Mouse (Mus musculus): ENCODE results near the gene Pomp. TPM values are rescaled to one million over a fixed set of nuclear protein-coding genes. Genes with fewer than 3 reads are reported as not detected.
"Not testable (repeated sequence)": the region's sequence is repeated elsewhere in the genome, so short reads cannot be mapped to it uniquely, and the experiment has no call there.

Gene Pomp
- polyA plus RNA-seq, 1 experiment: 68.6 TPM

DNA sequence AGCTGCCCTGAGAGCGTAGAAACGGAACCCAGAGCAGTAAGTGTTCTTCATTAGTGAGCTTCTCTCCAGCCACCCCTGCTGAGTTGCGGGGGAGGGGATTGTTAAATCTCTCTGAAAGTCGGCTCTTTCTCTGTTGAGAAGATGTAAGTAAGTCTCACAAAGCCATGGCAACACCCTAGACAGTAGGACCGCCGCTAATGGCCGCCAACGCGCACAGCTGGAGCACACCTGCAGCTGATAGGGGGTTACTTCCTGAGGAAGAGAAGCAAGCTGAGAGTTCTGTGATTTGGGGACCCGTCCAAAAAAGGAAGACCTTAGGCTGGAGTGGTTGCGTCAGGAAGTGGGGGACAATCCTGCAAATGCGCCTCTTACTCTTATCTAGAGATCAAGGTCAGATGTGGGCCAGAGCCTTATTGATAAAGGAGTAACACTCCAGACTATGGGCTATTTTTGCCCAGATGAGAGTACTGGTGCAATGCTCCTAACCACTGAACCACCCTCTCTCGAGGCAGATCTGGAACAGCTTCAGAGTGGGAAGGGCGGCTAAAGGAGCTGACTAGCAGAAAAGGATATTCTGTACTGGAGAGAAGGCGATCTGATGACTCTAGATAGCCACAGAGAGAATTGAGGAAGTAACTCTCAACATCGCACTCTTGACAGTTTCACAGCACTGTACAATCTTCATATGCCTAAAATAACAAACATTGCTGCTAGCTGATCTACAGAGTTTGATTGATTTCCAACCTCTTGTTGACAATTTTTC, 35.4 kb downstream of the Pomp start:
- TF ChIP-seq POLR2A (IDR thresholded peaks at IDR 0.05; ENCODE audit: control insufficient read depth, extremely low read depth, insufficient read depth, low read length, poor library complexity): no peak
- no peak for TF ChIP-seq CTCF (IDR thresholded peaks at IDR 0.05; ENCODE audit: borderline replicate concordance, control insufficient read depth, extremely low read depth, insufficient read depth, low read length, poor library complexity)
- peaks cover 11% of the 10 kb centered on the region for H3K4me1 ChIP-seq (replicated peaks; ENCODE audit: control insufficient read depth, insufficient read depth, low read length)
- peak; percentile 47 for DNase-seq
- no peak overlapping the region for H3K27ac ChIP-seq (ENCODE audit: control insufficient read depth, insufficient read depth, low read length)
- H3K36me3 ChIP-seq (ENCODE audit: control insufficient read depth, insufficient read depth, low read length): no peaks in the 10 kb centered on the region
- H3K4me3 ChIP-seq (ENCODE audit: control insufficient read depth, insufficient read depth, low read length): peak overlapping the region; percentile 10; the same call in 1 of the 2 replicates
- no peaks in the 10 kb centered on the region for H3K27me3 ChIP-seq (ENCODE audit: control insufficient read depth, insufficient read depth, low read length)
- 5% methylated on average over 16 of the region's 16 CpGs for WGBS

DNA sequence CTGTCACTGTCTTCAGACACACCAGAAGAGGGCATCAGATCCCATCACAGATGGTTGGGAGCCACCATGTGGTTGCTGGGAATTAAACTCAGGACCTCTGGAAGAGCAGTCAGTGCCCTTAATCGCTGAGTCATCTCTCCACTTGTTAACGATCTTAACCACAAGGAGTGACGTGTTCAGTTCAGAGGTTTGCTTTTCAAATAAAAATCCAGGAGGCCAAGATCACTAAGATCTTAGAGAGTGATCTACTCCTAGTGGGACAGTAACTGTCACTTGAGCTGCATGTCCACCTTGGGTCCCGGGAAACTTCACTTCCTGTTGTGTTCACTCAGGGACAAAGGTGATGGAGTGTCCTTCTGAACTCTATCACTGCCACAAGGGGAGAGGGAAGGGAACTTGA, 36.2 kb downstream of the Pomp start:
- H3K27ac ChIP-seq (ENCODE audit: control insufficient read depth, insufficient read depth, low read length); DNase-seq; H3K4me3 ChIP-seq (ENCODE audit: control insufficient read depth, insufficient read depth, low read length); H3K36me3 ChIP-seq (ENCODE audit: control insufficient read depth, insufficient read depth, low read length); H3K27me3 ChIP-seq (ENCODE audit: control insufficient read depth, insufficient read depth, low read length): not testable (repeated sequence)
- H3K4me1 ChIP-seq (replicated peaks; ENCODE audit: control insufficient read depth, insufficient read depth, low read length): peaks cover 11% of the 10 kb centered on the region
- WGBS: 12% methylated on average over 4 of the region's 4 CpGs

DNA sequence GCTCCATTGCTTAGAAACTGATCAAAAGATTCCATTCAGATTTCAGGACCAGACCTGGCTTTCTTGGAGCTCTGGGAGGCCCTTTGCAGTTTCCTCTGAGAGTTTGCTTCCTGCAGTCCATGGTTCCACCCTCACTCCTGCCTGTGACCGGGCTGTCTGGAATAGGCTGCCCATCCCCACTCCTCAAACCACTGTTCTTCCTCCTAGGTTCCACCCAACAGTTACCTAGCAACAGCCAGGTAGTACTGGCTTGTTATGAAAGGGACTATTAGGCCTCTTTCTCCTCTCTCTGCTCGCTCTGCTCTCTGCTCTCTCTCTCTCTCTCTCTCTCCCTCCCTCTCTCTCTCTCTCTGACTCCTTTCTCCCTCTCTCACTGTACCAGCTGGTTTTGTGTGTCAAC, 38.0 kb downstream of the Pomp start:
- no peak overlapping the region for H3K27ac ChIP-seq (ENCODE audit: control insufficient read depth, insufficient read depth, low read length)
- H3K36me3 ChIP-seq (ENCODE audit: control insufficient read depth, insufficient read depth, low read length): no peaks in the 10 kb centered on the region
- H3K4me1 ChIP-seq (replicated peaks; ENCODE audit: control insufficient read depth, insufficient read depth, low read length): peaks cover 11% of the 10 kb centered on the region
- H3K27me3 ChIP-seq (ENCODE audit: control insufficient read depth, insufficient read depth, low read length): no peaks in the 10 kb centered on the region
- no peak for DNase-seq
- TF ChIP-seq CTCF (IDR thresholded peaks at IDR 0.05; ENCODE audit: borderline replicate concordance, control insufficient read depth, extremely low read depth, insufficient read depth, low read length, poor library complexity): no peak
- no peak for TF ChIP-seq POLR2A (IDR thresholded peaks at IDR 0.05; ENCODE audit: control insufficient read depth, extremely low read depth, insufficient read depth, low read length, poor library complexity)
- WGBS: 78% methylated on average over 2 of the region's 2 CpGs
- H3K4me3 ChIP-seq (ENCODE audit: control insufficient read depth, insufficient read depth, low read length): no peak overlapping the region

DNA sequence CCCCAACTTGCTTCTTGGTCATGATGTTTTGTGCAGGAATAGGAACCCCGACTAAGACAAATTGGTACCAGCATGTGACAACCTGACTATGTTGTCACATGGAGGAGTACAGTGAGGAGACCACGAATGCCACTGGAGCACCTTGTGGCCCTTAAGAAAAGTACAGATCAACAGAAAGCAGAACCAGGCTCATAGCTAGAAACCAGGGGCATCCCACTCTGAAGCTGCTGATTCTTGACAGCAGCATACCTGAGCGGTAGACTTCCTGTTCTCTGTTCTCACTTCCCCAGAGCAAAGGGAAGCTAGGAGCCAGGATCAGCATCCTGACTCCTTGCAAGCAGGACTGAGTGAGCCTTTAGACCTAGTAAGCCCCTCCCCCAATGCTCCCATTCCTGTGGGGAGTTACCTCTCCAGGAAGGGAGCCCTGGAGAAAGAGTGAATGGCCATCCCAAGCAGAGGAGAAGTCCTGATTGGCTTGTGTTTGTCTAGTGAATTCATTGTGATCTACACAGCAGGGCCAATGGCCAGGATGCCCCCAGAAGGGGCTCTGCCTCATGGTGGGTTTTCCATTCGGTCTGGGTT, 38.8 kb downstream of the Pomp start:
- peaks cover 9% of the 10 kb centered on the region; the same call in 1 of the 2 replicates for H3K4me1 ChIP-seq (replicated peaks; ENCODE audit: control insufficient read depth, insufficient read depth, low read length)
- H3K4me3 ChIP-seq (ENCODE audit: control insufficient read depth, insufficient read depth, low read length): no peak overlapping the region
- TF ChIP-seq CTCF (IDR thresholded peaks at IDR 0.05; ENCODE audit: borderline replicate concordance, control insufficient read depth, extremely low read depth, insufficient read depth, low read length, poor library complexity) (no peak), POLR2A (IDR thresholded peaks at IDR 0.05; ENCODE audit: control insufficient read depth, extremely low read depth, insufficient read depth, low read length, poor library complexity) (no peak)
- no peak overlapping the region for H3K27ac ChIP-seq (ENCODE audit: control insufficient read depth, insufficient read depth, low read length)
- 58% methylated on average over 4 of the region's 4 CpGs for WGBS
- H3K36me3 ChIP-seq (ENCODE audit: control insufficient read depth, insufficient read depth, low read length): no peaks in the 10 kb centered on the region
- DNase-seq: no peak
- no peaks in the 10 kb centered on the region for H3K27me3 ChIP-seq (ENCODE audit: control insufficient read depth, insufficient read depth, low read length)

DNA sequence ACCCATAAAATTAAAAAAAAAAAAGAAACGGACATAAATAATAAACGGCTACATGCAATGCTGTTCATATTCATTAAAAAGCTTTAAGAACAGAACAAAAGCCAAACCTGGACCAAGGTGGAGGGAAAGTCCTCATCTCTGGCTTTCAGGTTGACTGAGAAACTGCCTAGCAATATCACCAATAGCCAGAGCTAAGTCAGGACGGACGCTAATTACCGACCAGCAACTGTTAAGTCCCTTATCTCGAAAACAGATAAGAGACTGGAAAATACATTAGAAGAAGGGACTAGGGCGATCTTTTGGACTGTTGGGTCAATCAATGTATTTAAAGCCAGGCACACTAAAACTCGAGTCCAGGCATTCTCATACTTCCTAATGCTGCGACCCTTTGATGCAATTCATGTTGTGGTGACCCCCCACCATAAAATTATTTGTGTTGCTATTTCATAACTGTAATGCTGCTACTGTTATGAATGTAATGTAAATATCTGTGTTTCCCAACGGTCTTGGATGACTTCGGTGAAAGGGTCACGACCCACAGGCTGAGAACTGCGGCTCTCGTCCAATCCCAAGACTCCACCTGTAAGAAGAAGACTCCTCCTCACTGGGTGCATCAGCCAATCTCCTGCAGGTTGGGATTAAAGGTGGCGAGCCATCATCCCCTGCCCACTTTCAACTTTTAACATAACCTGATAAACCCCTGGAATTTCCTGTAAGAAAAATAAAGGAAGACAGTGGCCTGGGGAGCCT, 41.9 kb downstream of the Pomp start:
- no peak for TF ChIP-seq POLR2A (IDR thresholded peaks at IDR 0.05; ENCODE audit: control insufficient read depth, extremely low read depth, insufficient read depth, low read length, poor library complexity)
- TF ChIP-seq CTCF (IDR thresholded peaks at IDR 0.05; ENCODE audit: borderline replicate concordance, control insufficient read depth, extremely low read depth, insufficient read depth, low read length, poor library complexity): no peak
- WGBS: 93% methylated on average over 15 of the region's 15 CpGs
- DNase-seq: no peak
- Histone ChIP-seq H3K4me3 (ENCODE audit: control insufficient read depth, insufficient read depth, low read length) (no peak overlapping the region), H3K27ac (ENCODE audit: control insufficient read depth, insufficient read depth, low read length) (no peak overlapping the region), H3K36me3 (ENCODE audit: control insufficient read depth, insufficient read depth, low read length) (no peaks in the 10 kb centered on the region), H3K27me3 (ENCODE audit: control insufficient read depth, insufficient read depth, low read length) (no peaks in the 10 kb centered on the region), H3K4me1 (replicated peaks; ENCODE audit: control insufficient read depth, insufficient read depth, low read length) (no peaks in the 10 kb centered on the region)

DNA sequence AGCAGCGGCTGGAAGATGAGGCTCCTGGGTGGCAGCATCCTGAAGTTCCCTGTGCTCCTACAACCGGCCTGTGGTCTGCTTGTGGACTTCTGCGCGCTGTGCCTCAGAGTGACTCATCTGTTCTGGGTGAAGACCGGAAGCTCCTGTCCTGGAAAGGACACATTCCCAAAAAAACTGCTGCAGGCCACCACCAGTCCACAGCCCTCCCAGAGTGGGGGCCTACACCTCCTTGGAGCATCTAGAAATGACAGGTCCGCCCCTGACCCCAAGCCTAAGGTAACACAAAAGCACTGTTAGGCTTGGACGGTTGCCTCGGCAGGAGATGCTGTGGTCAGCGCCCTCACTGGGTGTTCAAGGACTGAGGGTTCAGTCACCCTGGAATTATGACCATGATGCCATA, 42.9 kb downstream of the Pomp start:
- no peaks in the 10 kb centered on the region for H3K4me1 ChIP-seq (replicated peaks; ENCODE audit: control insufficient read depth, insufficient read depth, low read length)
- H3K4me3 ChIP-seq (ENCODE audit: control insufficient read depth, insufficient read depth, low read length): no peak overlapping the region
- 94% methylated on average over 9 of the region's 9 CpGs for WGBS
- no peaks in the 10 kb centered on the region for H3K27me3 ChIP-seq (ENCODE audit: control insufficient read depth, insufficient read depth, low read length)
- no peak overlapping the region for H3K27ac ChIP-seq (ENCODE audit: control insufficient read depth, insufficient read depth, low read length)
- DNase-seq: no peak
- no peaks in the 10 kb centered on the region for H3K36me3 ChIP-seq (ENCODE audit: control insufficient read depth, insufficient read depth, low read length)
- TF ChIP-seq CTCF (IDR thresholded peaks at IDR 0.05; ENCODE audit: borderline replicate concordance, control insufficient read depth, extremely low read depth, insufficient read depth, low read length, poor library complexity) (no peak), POLR2A (IDR thresholded peaks at IDR 0.05; ENCODE audit: control insufficient read depth, extremely low read depth, insufficient read depth, low read length, poor library complexity) (no peak)

Data from thymus, adult 2 months (tissue).